Mouse (Mus musculus): ENCODE data around the gene Pcgf2.
"Not testable (repeated sequence)": the region's sequence is repeated elsewhere in the genome, so short reads cannot be mapped to it uniquely, and the experiment has no call there.

The Pcgf2 gene

DNA sequence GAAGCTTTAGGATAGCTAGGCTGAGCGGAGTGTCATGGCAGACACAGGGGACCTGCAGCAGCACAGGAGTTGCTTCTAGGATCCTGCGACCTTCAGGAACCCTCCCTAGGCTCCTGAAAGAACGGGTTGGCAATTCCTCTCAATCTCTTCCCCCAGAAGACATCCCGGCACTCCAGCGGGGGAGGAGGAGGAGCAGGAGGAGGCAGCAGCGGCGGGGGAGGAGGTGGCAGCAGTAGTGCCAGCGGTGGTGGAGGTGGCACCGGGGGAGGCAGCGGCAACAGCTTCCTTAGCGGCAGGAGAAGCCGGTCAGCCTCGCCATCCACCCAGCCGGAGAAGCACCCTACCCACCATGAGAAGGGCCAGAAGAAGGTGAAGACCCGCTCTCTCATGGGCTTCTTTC lies 31.0 kb downstream of the Pcgf2 start:
- DNase-seq (ENCODE audit: low read depth, low spot score) = no peak

DNA sequence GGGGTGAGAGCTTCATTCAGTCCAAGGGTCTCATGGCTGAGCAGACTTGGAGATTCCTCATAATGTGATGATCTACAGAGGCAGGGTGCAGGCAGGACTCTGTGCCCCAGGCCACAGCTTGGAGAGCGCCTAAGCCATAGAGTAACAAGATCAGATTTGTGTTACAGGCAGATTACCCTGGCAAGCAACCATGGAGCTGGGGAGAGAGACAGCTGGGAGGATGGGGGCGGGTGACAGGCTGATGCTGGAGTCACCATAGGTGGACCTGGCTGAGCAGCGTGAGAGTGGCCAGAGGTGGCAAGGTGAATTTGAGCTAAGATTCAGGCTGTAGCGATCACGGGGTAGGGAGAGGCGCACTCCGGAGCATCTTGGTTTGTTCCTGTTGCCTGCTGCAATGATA lies 32.1 kb downstream of the Pcgf2 start:
- DNase-seq (ENCODE audit: low read depth, low spot score) = no peak

DNA sequence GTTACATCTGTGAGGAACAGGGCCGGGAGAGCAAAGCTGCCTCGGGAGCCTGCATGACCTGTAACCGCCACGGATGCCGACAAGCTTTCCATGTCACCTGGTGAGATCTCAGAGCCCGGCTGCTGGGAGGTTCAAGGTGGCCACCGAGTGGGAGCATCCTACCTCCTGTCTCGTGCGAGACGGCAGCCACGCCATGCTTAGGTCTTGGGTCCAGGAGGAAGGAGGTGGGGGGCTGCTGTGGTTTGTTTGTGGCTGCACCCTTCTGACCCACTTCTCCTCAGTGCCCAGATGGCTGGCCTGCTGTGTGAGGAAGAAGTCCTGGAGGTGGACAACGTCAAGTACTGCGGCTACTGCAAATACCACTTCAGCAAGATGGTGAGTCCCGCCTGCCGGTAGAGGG lies 33.5 kb downstream of the Pcgf2 start:
- DNase-seq (ENCODE audit: low read depth, low spot score) = no peak

GRCm38 (mm10) chr11:97666221-97666620 lies 34.1 kb downstream of the Pcgf2 start:
- DNase-seq (ENCODE audit: low read depth, low spot score) = no peak

- DNase-seq (ENCODE audit: low read depth, low spot score) = no peak
Observed at GRCm38 (mm10) chr11:97665431-97665830, 34.9 kb downstream of the Pcgf2 start.

DNA sequence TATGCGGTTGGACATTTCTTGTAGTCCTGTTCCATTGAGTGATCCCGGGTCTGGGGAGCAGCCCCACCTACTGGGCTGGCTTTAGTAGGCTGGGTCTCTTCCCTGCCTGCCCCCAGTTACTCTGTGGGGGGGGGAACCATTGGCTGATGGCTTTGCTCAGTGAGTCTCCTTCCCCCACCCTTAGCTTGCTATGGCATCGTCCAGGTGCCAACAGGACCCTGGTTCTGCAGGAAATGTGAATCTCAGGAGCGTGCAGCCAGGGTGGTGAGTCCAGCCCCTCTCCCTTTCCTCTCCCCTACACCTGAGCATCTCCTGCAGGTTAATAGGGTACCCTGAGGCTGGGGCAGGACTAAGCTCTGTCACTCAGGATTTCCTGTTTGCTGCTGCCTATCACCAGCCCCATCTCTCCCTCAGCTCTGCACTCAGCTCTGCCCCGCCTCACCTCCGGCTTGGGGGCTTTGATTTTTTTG lies 35.5 kb downstream of the Pcgf2 start:
- DNase-seq (ENCODE audit: low read depth, low spot score) = no peak

- no peak for DNase-seq (ENCODE audit: low read depth, low spot score)
Observed at GRCm38 (mm10) chr11:97664339-97664665, 36.0 kb downstream of the Pcgf2 start.

- no peak for DNase-seq (ENCODE audit: low read depth, low spot score)
Observed at GRCm38 (mm10) chr11:97663528-97664338, 36.6 kb downstream of the Pcgf2 start.

DNA sequence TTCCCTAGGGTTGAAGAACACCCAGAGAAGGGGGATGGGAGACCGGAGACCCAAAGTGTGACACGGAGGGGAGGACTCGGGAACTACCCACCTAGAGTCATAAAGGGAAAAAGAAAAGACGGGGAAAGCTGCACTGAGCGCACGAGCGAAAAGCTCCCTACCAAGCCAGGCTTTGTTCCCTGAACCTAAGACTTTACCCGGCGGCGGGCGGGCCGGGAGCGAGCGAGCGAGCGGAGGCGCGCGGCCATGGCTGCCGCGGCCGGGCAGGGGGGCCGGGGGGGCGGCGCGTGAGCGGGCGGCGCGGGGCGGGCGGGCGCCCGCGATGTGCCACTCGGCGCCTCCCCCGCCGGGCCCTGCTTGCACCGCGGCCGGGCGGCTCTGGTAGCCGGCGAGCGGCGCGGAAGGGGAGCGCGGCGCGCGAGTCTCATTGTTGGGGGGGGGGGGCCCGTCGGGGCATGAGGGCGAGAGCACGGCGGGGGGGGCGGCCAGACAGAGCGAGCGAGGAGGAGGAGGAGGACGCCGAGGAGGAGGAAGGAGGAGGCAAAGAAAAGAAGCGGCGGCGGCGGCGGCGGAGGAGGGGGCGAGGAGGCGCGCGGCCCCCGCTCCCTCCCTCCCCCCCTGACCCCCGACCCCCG lies 37.3 kb downstream of the Pcgf2 start, which contains the start of gene Mllt6:
Gene Mllt6, plus strand, starts transcription at position 522 of the 635 bp plus-strand sequence.
- DNase-seq (ENCODE audit: low read depth, low spot score) = peak; percentile 57

DNA sequence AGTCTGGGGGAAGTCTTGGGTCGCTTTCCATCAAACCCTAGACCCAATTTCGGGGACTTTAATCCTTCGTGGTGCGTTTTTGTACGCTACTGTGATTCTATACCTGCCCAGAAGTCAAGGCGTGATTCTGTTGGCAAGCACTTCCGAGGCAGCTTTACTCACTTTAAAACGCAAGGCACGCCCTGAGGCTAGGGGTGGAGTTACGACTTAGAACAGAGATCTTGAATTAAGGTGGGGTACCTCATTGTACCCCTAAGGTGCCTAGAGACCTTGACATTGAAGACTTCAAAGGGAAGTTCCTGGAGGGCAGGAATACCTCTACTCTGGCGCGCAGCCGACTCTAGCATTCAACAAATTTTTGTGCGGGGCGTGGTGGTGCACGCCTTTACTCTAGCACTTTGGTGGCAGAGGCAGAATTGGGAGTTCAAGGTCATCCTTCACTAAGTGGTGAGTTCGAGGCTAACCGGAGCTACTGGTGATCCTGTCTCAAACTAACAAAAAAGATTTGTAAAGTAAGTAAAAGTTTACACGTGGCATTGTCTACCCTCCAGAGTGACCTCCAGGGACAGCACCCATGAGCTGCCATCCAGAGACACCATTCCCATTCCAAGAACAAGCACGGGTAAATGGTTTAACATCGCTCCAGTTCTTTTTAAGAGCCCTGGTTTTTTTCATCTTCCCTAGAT lies 37.9 kb downstream of the Pcgf2 start:
- no peak for DNase-seq (ENCODE audit: low read depth, low spot score)

- no peak for DNase-seq (ENCODE audit: low read depth, low spot score)
Observed at GRCm38 (mm10) chr11:97661648-97662133, 38.6 kb downstream of the Pcgf2 start.

DNA sequence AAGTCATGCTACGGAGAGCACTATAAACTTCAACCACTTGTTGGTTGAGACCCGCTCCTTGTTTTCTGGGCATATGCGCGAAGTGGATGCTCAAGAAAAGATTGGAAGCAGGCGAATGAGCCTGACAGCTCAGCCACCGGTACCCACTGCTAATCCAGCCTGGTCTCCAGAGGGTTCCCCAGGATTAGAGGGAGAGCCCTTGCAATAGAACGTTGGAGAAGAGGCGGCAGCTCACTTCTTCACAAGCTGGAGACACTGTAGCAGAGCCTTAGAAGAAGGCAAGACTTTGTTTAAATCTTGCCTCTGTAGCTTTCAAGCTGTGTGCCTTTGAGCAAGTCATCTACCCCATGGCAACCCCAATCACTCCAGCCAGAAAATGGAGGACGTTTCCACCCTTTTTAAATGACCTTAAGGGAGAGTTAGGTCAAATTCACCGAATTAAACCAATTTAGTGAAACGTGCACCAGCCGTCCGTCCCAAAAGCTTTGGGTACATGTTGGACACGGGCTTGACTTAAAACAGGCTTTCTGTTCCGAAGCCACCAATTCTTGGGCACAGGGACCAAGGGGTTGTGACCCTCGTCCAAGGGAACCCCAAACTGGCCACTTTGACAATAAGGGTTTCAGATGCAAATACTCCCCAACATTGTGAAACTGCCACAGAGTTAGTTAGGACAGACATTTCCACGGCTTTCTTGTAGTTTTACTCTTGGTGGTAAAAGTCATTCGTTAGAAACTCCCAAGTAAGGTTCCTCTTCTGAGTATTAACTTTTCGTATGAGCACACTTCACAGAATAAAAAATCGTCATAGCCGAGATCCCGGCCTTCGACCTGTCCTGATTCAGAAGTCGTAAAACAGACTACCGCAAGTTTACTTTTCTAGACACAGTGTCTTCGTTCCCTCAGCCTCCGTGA lies 39.3 kb downstream of the Pcgf2 start:
- no peak for DNase-seq (ENCODE audit: low read depth, low spot score)

GRCm38 (mm10) chr11:97659990-97660714 lies 40.1 kb downstream of the Pcgf2 start:
- DNase-seq (ENCODE audit: low read depth, low spot score) = peak; percentile 29

GRCm38 (mm10) chr11:97659267-97659989 lies 40.9 kb downstream of the Pcgf2 start:
- no peak for DNase-seq (ENCODE audit: low read depth, low spot score)

DNA sequence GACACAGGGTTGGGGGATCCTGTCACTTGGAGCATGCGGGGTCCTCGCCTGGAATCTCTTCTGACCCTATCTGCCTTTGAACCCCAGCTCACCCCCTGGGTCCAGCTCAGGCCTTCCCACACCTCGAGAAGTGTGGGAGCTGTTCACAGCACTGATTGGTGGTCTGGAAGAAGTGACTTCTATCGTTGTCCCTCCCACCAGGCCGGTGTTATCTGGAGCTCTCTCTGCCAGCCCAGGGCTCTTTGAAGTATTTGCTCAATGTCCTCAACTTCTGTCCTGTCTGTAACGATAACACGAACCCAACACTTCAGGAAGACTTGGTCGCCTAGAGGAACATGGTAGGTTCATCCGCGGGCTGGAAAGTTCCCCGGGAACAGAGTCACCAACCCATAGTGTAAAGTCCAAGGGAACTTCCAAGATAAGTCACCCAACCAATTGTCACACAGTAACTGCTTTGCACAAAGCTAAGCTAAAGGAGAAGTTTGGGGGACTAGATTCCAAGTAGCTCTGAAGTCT lies 41.5 kb downstream of the Pcgf2 start:
- no peak for DNase-seq (ENCODE audit: low read depth, low spot score)

GRCm38 (mm10) chr11:97657967-97658366 lies 42.3 kb downstream of the Pcgf2 start:
- DNase-seq (ENCODE audit: low read depth, low spot score) = not testable (repeated sequence)

- DNase-seq (ENCODE audit: low read depth, low spot score) = no peak
Observed at GRCm38 (mm10) chr11:97657184-97657945, 42.9 kb downstream of the Pcgf2 start.

GRCm38 (mm10) chr11:97656269-97656971 lies 43.9 kb downstream of the Pcgf2 start:
- no peak for DNase-seq (ENCODE audit: low read depth, low spot score)
